Mouse (Mus musculus): ENCODE measurements around the gene Ccdc187. TPM values are rescaled to one million over a fixed set of nuclear protein-coding genes. Genes with fewer than 3 reads are reported as not detected.

Ccdc187 gene
- polyA plus RNA-seq, 1 experiment from 2014 or later: not detected

- Histone ChIP-seq H3K4me1 (replicated peaks; ENCODE audit: control insufficient read depth, insufficient read depth, low read length) (peaks cover 26% of the 10 kb centered on the region), H3K4me3 (ENCODE audit: low read depth, low read length) (no peak overlapping the region), H3K9ac (ENCODE audit: low read depth, low read length) (no peak overlapping the region), H3K27me3 (replicated peaks; ENCODE audit: control insufficient read depth, insufficient read depth, low read length) (0 out of 2 replicates have a peak, but pooled peaks cover 2% of the 10 kb centered on the region), H3K27ac (ENCODE audit: low read depth, low read length) (no peak overlapping the region), H3K9me3 (ENCODE audit: control insufficient read depth, low read length) (no peaks in the 10 kb centered on the region), H3K4me2 (no peak overlapping the region), H3K36me3 (ENCODE audit: control insufficient read depth, insufficient read depth, low read length) (0 out of 2 replicates have a peak, but pooled peaks cover 9% of the 10 kb centered on the region)
- no peak for DNase-seq (ENCODE audit: low spot score)
- WGBS: 86% methylated on average over 9 of the region's 9 CpGs
- no peak for ATAC-seq (replicated peaks; ENCODE audit: low FRiP score)
Measured at GRCm38 (mm10) chr2:26319109-26319508, 24.8 kb upstream of the Ccdc187 start.

- H3K36me3 ChIP-seq (ENCODE audit: control insufficient read depth, insufficient read depth, low read length): 0 out of 2 replicates have a peak, but pooled peaks cover 1% of the 10 kb centered on the region
- H3K4me3 ChIP-seq (ENCODE audit: low read depth, low read length): no peak overlapping the region
- 0 out of 2 replicates have a peak, but pooled peaks cover 2% of the 10 kb centered on the region for H3K27me3 ChIP-seq (replicated peaks; ENCODE audit: control insufficient read depth, insufficient read depth, low read length)
- H3K27ac ChIP-seq (ENCODE audit: low read depth, low read length): no peak overlapping the region
- H3K9ac ChIP-seq (ENCODE audit: low read depth, low read length): no peak overlapping the region
- 82% methylated on average over 3 of the region's 3 CpGs for WGBS
- no peak for ATAC-seq (replicated peaks; ENCODE audit: low FRiP score)
- H3K9me3 ChIP-seq (ENCODE audit: control insufficient read depth, low read length): no peaks in the 10 kb centered on the region
- no peak for DNase-seq (ENCODE audit: low spot score)
- H3K4me2 ChIP-seq: no peak overlapping the region
- H3K4me1 ChIP-seq (replicated peaks; ENCODE audit: control insufficient read depth, insufficient read depth, low read length): peaks cover 26% of the 10 kb centered on the region
Measured at GRCm38 (mm10) chr2:26317991-26318672, 23.8 kb upstream of the Ccdc187 start.

GRCm38 (mm10) chr2:26317371-26317770, 23.0 kb upstream of the Ccdc187 start:
- ATAC-seq (replicated peaks; ENCODE audit: low FRiP score) (no peak), DNase-seq (ENCODE audit: low spot score) (no peak)
- H3K27ac ChIP-seq (ENCODE audit: low read depth, low read length): no peak overlapping the region
- no peak overlapping the region for H3K9ac ChIP-seq (ENCODE audit: low read depth, low read length)
- 0 out of 2 replicates have a peak, but pooled peaks cover 2% of the 10 kb centered on the region for H3K27me3 ChIP-seq (replicated peaks; ENCODE audit: control insufficient read depth, insufficient read depth, low read length)
- WGBS: 72% methylated on average over 3 of the region's 3 CpGs
- H3K4me1 ChIP-seq (replicated peaks; ENCODE audit: control insufficient read depth, insufficient read depth, low read length): peaks cover 26% of the 10 kb centered on the region
- H3K4me3 ChIP-seq (ENCODE audit: low read depth, low read length): no peak overlapping the region
- no peaks in the 10 kb centered on the region for H3K9me3 ChIP-seq (ENCODE audit: control insufficient read depth, low read length)
- H3K36me3 ChIP-seq (ENCODE audit: control insufficient read depth, insufficient read depth, low read length): no peaks in the 10 kb centered on the region
- peak overlapping the region; percentile 95 for H3K4me2 ChIP-seq

DNA sequence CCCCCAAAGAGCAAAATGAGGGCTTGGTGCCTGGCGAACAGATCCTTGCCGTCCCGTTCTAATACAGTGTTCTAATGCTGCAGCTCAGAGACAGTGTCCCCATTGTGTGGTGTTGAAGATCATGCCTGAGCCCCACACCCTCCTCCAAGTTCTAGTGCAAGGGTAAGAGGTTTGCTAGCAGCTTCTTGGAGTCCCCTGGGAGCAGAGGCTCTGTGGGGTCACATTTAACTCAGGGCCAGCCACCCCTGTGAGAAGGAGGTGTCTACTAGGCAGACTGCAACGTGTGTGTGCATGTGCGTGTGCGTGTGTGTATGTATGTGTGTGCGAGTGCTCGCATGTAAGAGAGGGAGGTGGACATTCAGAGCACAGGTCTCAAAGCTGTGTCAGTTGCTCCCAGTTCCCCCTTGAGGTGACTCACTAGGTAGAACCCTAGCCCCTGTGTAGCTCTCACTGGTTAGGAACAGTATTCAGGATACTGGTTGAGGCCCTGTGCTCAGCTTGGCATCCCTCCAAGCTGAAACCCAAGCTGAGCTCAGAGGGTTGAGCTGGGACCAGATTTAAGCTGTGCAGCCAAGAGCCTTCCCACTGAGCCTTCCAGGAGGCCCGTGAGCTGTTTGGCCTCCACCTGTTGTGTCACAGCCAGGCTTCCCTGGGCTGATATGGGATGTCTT, 22.4 kb upstream of the Ccdc187 start:
- WGBS: 82% methylated on average over 9 of the region's 9 CpGs
- Histone ChIP-seq H3K9ac (ENCODE audit: low read depth, low read length) (no peak overlapping the region; the same call in 1 of the 2 replicates), H3K4me1 (replicated peaks; ENCODE audit: control insufficient read depth, insufficient read depth, low read length) (peaks cover 26% of the 10 kb centered on the region), H3K4me3 (ENCODE audit: low read depth, low read length) (peak overlapping the region; percentile 81), H3K9me3 (ENCODE audit: control insufficient read depth, low read length) (no peaks in the 10 kb centered on the region), H3K27ac (ENCODE audit: low read depth, low read length) (no peak overlapping the region), H3K36me3 (ENCODE audit: control insufficient read depth, insufficient read depth, low read length) (no peaks in the 10 kb centered on the region), H3K27me3 (replicated peaks; ENCODE audit: control insufficient read depth, insufficient read depth, low read length) (0 out of 2 replicates have a peak, but pooled peaks cover 2% of the 10 kb centered on the region), H3K4me2 (peak overlapping the region; percentile 95)
- no peak for ATAC-seq (replicated peaks; ENCODE audit: low FRiP score)
- DNase-seq (ENCODE audit: low spot score): no peak

- Histone ChIP-seq H3K9me3 (ENCODE audit: control insufficient read depth, low read length) (no peaks in the 10 kb centered on the region), H3K4me3 (ENCODE audit: low read depth, low read length) (peak overlapping the region; percentile 81), H3K9ac (ENCODE audit: low read depth, low read length) (peak overlapping the region; percentile 70), H3K4me2 (peak overlapping the region; percentile 95), H3K4me1 (replicated peaks; ENCODE audit: control insufficient read depth, insufficient read depth, low read length) (peaks cover 26% of the 10 kb centered on the region), H3K36me3 (ENCODE audit: control insufficient read depth, insufficient read depth, low read length) (no peaks in the 10 kb centered on the region), H3K27me3 (replicated peaks; ENCODE audit: control insufficient read depth, insufficient read depth, low read length) (0 out of 2 replicates have a peak, but pooled peaks cover 2% of the 10 kb centered on the region), H3K27ac (ENCODE audit: low read depth, low read length) (peak overlapping the region; percentile 74; the same call in 1 of the 2 replicates)
- WGBS: 6% methylated on average over 11 of the region's 11 CpGs
- ATAC-seq (replicated peaks; ENCODE audit: low FRiP score) (no peak), DNase-seq (ENCODE audit: low spot score) (no peak)
Measured at GRCm38 (mm10) chr2:26315925-26316311, 21.6 kb upstream of the Ccdc187 start.

DNA sequence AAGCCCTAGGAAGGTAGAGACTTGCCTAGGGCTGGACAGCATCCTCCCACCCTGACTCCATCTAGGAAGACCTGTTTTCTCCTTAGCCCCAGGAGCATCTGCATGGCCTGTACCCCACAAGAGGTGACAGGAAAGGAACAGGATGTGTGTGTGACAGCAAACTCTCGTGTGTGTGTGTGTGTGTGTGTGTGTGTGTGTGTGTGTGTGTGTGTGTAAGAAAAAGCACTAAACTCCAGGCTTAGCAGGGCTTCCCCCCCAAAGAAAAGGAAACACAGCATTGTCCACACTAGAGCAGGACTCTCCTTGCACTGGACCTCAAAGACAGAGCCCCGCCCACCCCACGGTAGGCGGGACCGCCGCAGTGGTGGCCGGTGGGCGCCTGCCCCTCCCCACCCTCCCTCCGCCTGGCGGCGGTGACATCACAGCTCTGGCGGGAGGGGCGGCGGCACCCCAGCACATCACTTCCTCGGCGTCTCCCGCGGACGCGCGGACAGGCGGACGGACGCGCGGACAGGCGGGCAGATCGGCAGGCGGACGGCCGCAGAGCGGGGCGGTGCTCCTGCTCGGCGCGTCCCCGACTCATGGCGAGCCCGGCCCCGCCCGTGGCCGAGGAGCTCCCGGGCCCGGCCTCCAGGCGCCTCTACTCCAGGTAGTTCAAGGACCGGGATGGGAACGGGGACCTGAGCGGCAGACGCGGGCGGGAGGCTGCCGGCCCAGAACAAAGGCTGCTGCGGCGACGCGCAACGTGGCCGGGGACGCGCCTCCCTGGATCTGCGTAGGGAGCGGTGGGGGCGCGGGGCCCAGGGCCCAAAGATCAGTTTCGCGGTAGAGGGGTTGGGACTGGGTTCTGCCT, 20.9 kb upstream of the Ccdc187 start, which contains the start of gene Gpsm1:
Gene Gpsm1, plus strand, starts transcription at position 444 of the 853 bp plus-strand sequence.
- Histone ChIP-seq H3K4me1 (replicated peaks; ENCODE audit: control insufficient read depth, insufficient read depth, low read length) (peaks cover 26% of the 10 kb centered on the region), H3K9me3 (ENCODE audit: control insufficient read depth, low read length) (no peaks in the 10 kb centered on the region), H3K9ac (ENCODE audit: low read depth, low read length) (peak within 1 kb of the TSS; percentile 70), H3K27me3 (replicated peaks; ENCODE audit: control insufficient read depth, insufficient read depth, low read length) (0 out of 2 replicates have a peak, but pooled peaks cover 2% of the 10 kb centered on the region), H3K36me3 (ENCODE audit: control insufficient read depth, insufficient read depth, low read length) (no peaks in the 10 kb centered on the region), H3K27ac (ENCODE audit: low read depth, low read length) (peak within 1 kb of the TSS; percentile 74), H3K4me2 (peak within 1 kb of the TSS; percentile 95), H3K4me3 (ENCODE audit: low read depth, low read length) (peak within 1 kb of the TSS; percentile 81)
- peak; percentile 70 for ATAC-seq (replicated peaks; ENCODE audit: low FRiP score)
- WGBS: under 1% methylated on average over 61 of the region's 66 CpGs
- peak; percentile 79 for DNase-seq (ENCODE audit: low spot score)

DNA sequence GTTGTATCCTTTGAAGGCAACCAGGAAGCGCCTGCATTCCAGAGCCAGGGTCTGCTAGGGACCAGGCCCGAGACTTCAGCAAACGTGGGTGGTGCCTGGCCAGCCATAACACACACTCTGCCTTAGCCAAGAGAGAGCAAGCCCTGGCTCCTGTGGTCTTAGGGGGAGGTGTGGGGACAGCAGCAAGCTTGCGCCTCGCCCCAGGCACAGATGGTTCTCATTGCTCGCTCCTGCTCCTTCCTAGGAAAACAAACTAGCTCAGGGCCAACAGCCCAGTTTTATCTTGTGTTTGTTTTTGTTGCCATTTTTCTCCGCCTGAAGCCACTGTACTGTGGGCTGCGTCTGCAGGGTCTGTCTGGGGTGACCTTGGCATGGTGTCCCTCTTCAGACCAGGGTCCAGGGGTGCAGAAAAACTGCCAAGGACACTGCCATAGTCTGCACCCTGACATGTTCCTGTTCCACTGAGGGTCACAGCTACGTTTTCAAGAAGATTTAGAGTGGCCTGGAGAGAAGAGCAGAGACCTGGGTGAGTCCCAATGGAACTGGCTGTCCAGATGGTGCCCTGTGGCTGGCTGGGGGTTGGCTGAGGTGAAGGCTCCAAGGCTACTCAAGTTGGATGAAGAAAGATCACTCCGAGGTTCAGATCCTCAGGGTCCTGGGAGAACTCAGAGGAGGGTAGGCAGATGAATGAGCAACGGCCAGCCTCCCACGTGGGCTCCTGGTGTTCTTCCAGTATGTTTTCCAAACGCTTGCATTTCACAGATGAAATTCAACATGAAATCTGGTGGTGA, 20.1 kb upstream of the Ccdc187 start:
- Histone ChIP-seq H3K9me3 (ENCODE audit: control insufficient read depth, low read length) (no peaks in the 10 kb centered on the region), H3K27ac (ENCODE audit: low read depth, low read length) (peak overlapping the region; percentile 74; the same call in 1 of the 2 replicates), H3K9ac (ENCODE audit: low read depth, low read length) (no peak overlapping the region; the same call in 1 of the 2 replicates), H3K27me3 (replicated peaks; ENCODE audit: control insufficient read depth, insufficient read depth, low read length) (0 out of 2 replicates have a peak, but pooled peaks cover 2% of the 10 kb centered on the region), H3K4me2 (peak overlapping the region; percentile 95), H3K36me3 (ENCODE audit: control insufficient read depth, insufficient read depth, low read length) (no peaks in the 10 kb centered on the region), H3K4me3 (ENCODE audit: low read depth, low read length) (peak overlapping the region; percentile 81), H3K4me1 (replicated peaks; ENCODE audit: control insufficient read depth, insufficient read depth, low read length) (peaks cover 26% of the 10 kb centered on the region)
- DNase-seq (ENCODE audit: low spot score) (no peak), ATAC-seq (replicated peaks; ENCODE audit: low FRiP score) (no peak)
- WGBS: 53% methylated on average over 13 of the region's 13 CpGs

Data from liver, embryonic 11.5 days (tissue).